Mouse (Mus musculus): Measurements from ENCODE around the gene Srxn1.
A peak's percentile ranks its signal among the peaks of the same experiment; 100 is the strongest.

The Srxn1 gene

GRCm38 (mm10) chr2:152090486-152090885 is 14.8 kb upstream of the Srxn1 start:
- DNase-seq = no peak

DNA sequence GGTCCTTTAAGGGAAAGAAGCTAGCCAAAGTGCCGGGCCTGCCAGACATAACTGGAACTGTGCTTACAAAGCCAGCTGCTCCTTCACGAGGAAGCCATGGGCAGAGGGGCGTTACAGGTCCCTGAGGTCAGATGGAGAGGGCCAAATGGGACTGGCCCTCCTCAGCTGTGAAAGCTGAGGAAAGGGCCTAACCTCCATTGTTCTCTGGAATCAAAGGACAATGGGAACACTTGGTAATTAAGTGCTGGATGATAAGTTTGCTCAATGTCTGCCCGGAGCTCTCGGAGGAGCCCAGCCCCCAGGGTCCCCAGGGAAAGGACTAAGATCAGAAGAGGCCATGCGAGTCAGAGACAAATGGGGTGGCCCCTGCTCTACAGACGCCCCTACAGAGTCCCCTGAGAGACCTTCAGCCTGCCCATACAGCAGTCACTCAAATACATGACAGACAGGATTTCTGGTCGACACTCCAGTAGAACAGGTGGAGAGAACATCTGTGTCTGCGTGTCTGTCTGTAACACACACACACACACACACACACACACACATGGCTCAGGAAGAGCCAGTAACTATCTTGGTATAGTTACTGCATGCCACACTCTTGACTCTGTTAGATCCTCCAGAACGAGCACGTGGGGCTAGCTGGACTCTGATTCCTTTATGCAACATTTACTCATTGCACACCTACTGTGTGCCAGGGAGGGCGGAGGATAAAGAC is 13.8 kb upstream of the Srxn1 start:
- DNase-seq = no peak

DNA sequence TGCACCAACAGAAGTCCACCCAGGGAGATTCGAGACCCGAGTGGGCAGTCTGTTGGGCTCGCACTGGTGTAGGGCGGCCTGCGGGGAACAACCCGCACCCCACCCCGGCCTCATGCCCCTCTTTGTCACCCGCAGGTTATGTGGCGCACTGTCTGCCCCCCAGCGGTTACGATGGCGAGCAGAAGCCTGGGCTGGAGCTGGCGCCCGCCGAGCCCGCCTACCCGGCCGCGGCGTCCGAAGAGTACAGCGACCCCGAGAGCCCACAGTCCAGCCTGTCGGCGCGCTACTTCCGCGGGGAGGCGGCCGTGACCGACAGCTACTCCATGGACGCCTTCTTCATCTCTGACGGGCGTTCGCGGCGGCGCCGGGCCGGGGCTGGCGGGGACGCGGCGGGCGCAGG is 12.4 kb upstream of the Srxn1 start:
- DNase-seq = no peak

DNA sequence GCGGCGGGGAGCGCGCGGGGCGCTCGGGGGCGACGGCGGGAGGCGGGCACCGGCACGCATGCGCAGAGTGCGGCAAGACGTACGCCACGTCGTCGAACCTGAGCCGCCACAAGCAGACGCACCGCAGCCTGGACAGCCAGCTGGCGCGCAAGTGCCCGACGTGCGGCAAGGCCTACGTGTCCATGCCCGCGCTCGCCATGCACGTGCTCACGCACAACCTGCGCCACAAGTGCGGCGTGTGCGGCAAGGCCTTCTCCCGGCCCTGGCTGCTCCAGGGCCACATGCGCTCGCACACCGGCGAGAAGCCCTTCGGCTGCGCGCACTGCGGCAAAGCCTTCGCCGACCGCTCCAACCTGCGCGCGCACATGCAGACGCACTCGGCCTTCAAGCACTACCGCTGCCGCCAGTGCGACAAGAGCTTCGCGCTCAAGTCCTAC is 11.9 kb upstream of the Srxn1 start:
- no peak for DNase-seq

DNA sequence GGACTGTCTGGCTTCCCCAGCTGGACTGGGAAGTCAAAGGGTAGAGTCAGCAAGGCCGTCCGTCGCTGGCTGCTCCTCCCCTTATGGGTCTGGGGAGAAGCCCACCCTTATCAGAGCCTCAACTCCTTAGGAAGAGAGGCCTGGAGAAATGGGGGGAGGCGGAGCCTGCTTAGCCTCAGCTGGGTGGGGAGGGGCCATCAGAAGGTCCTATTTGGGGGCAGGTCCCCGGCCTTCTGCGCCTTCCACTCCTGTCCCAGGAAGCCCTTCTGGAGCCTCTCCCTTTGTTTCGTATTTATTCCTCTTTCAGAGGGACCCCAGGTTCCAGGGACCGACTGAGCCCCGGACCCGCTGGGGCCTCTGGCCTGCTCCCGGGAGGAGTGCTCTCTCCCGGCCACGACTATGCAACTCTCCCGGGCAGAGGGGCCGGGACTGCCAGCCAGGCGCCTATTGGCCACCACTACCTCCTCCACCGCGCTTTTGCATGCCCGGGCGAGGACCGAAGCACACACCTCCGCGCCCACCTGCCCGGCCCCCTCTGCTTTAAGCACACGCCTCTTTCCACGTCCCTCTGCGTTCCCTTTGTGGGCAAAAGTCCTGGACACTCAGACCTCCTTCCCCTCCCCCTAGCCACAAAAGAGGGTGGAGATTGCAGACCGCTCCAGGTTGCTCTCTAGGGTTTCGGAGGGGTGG is 10.3 kb upstream of the Srxn1 start:
- DNase-seq = no peak

GRCm38 (mm10) chr2:152096922-152097321 is 8.4 kb upstream of the Srxn1 start:
- DNase-seq = no peak

GRCm38 (mm10) chr2:152097916-152098315 is 7.4 kb upstream of the Srxn1 start:
- DNase-seq = no peak

GRCm38 (mm10) chr2:152099538-152099937 is 5.8 kb upstream of the Srxn1 start:
- DNase-seq = no peak

- DNase-seq = no peak
Observed at GRCm38 (mm10) chr2:152101761-152102160, 3.6 kb upstream of the Srxn1 start.

- no peak for DNase-seq
Observed at GRCm38 (mm10) chr2:152102369-152102768, 2.9 kb upstream of the Srxn1 start.

- peak; percentile 16 to 17 for DNase-seq
Observed at GRCm38 (mm10) chr2:152104711-152105317, 502 bp upstream of the Srxn1 start.

GRCm38 (mm10) chr2:152106225-152106595 is 894 bp downstream of the Srxn1 start:
- DNase-seq = no peak

- DNase-seq = no peak
Observed at GRCm38 (mm10) chr2:152106597-152106996, 1.3 kb downstream of the Srxn1 start.

GRCm38 (mm10) chr2:152108702-152109101 is 3.4 kb downstream of the Srxn1 start:
- no peak for DNase-seq

DNA sequence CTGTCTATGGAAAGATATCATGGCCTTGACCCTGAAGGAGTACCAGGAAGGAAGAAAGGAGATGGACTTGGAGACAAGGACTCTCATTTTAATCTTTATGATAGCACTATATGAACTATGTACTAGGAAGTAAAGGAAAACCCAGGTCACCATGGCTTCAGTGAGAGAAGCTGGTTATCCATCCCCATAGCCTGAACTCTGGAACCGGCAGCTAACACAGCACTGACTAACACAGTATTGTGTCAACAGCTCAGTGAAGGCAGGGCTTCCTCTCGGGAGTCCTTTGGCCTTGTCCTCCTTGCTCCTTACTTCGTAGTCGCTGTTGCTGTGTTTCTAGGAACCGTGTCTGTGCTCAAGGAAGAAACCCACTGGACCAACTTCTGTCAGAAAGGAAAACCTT is 4.1 kb downstream of the Srxn1 start:
- DNase-seq = no peak

GRCm38 (mm10) chr2:152111311-152111710 is 6.0 kb downstream of the Srxn1 start:
- no peak for DNase-seq

DNA sequence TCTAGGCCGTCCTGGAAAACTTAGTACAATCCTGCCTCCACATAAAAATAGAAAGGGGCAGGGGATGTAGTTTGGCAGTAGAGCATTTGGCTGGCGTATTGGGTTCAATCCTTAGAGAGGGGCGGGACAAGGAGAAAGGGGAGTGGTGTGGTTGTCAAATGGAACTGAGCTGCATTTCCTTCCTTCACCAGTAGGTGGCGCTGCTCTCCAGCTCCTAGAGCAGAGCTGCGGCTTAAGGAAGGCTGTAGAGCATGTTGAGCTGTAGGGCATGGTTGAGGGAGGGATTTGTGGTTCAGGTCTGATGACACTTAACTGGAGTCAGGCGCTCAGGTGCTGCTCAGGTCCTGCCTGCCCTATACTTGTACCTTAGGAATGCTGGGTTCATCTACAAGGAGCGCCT is 6.6 kb downstream of the Srxn1 start:
- DNase-seq = peak; percentile 84 to 87

DNA sequence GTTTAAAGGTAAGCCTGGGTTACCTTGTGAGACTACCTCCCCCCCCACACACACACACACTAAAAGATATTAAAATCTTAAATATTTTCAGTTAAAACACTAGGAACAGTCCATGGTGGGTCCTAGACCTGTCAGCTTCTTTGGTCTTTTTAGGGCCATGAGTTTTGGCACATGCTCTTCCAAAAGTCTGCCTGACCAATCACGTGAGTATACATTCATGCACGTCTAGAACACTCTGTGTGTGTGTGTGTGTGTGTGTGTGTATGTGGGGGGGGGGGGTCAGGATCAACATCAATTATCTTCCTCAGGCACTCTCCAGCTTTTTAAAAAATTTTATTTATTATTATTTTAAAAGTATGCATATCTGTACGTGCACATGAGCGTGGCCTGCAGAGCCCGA is 7.2 kb downstream of the Srxn1 start:
- no peak for DNase-seq

DNA sequence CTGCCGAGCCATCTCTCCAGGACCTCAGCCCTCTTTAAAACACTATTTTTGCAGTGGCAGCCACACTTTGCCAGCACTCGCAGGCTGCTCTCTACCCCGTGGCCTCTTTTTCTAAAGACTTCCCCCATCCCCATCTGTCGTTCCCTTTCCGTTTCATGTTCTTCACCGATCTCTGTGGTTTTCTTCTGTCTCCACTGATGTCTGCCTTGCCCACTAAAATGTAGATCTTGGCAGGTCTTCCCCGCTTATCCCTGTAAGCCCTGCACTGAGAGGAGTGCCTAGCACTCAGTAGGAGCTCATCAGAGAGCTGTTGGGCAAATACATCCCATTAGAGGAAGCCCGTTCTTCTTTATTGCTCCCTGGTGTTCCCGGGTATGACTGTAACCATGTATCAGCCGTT is 7.7 kb downstream of the Srxn1 start:
- DNase-seq = no peak

GRCm38 (mm10) chr2:152114057-152114975 is 9.0 kb downstream of the Srxn1 start:
- no peak for DNase-seq

DNA sequence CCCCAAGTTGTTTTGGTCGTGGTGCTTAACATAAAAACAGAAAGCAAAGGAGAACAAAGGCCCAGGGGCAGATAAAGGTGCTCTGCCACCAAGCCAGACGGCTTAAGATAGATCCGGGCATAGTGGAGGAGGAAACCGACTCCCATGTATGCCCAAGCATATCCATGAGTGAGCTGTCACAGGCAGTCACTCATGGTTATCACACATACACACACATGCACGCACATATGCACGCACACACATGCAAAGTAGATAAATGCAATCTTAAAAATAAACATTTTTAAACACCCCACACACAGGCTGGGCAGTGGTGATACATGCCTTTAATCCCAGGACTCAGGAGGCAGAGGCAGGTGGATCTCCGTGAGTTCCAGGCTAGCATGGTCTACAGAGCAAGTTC is 12.4 kb downstream of the Srxn1 start:
- DNase-seq = no peak

- DNase-seq = no peak
Observed at GRCm38 (mm10) chr2:152119228-152119865, 14.0 kb downstream of the Srxn1 start.

- no peak for DNase-seq
Observed at GRCm38 (mm10) chr2:152122896-152123295, 17.6 kb downstream of the Srxn1 start.

All from lung, adult 18-20 months (tissue).